Mouse (Mus musculus) intestine, embryonic 14.5 days (tissue): Measurements from ENCODE around the gene Mybpc3. TPM values are rescaled to one million over a fixed set of nuclear protein-coding genes. Genes with fewer than 3 reads are reported as not detected.

Experiments used
- ATAC-seq: fragments of 200-750 bp; cut with Nextera tagmentation; replicated peaks from 2 replicates; pipeline ENCODE4 v1.8.0; 2017; ENCODE audit warnings: low read depth, moderate number of reproducible peaks, moderate TSS enrichment, moderate library complexity; ENCODE audit not compliant: low FRiP score, low TSS enrichment
- DNase-seq: peaks from one replicate; pipeline ENCODE4 v3.0.0-alpha.2; 2018; ENCODE audit warnings: low spot score
- H3K27ac ChIP-seq: fragments of 300-500 bp; sonication (generic); 2 replicates; pipeline ENCODE4 v1.5.1; 2014; ENCODE audit warnings: low read depth, mild to moderate bottlenecking, control low read depth
- H3K27me3 ChIP-seq: fragments of 300-500 bp; sonication (generic); replicated peaks from 2 replicates; pipeline ENCODE4 v1.6.1; 2014; ENCODE audit warnings: low read length, control low read depth; ENCODE audit not compliant: control insufficient read depth, insufficient read depth
- H3K36me3 ChIP-seq: fragments of 300-500 bp; sonication (generic); 2 replicates; pipeline ENCODE4 v1.6.1; 2014; ENCODE audit warnings: low read length, control low read depth; ENCODE audit not compliant: control insufficient read depth, insufficient read depth
- H3K4me1 ChIP-seq: fragments of 300-500 bp; sonication (generic); replicated peaks from 2 replicates; pipeline ENCODE4 v1.6.1; 2014; ENCODE audit warnings: low read length, control low read depth, mixed read lengths; ENCODE audit not compliant: control insufficient read depth, insufficient read depth
- H3K4me2 ChIP-seq: fragments of 300-500 bp; sonication (generic); 2 replicates; pipeline ENCODE4 v1.6.1; 2014; ENCODE audit warnings: low read length
- H3K4me3 ChIP-seq: fragments of 300-500 bp; sonication (generic); 2 replicates; pipeline ENCODE4 v1.5.1; 2014; ENCODE audit warnings: low read depth, low read length, control low read depth, mixed read lengths
- H3K9ac ChIP-seq: fragments of 300-500 bp; sonication (generic); 2 replicates; pipeline ENCODE4 v1.6.1; 2014; ENCODE audit warnings: mild to moderate bottlenecking, low read length
- H3K9me3 ChIP-seq: fragments of 300-500 bp; sonication (generic); 2 replicates; pipeline ENCODE4 v1.6.1; 2016; ENCODE audit warnings: low read length, control low read depth; ENCODE audit not compliant: control insufficient read depth
- WGBS: fragments of 180-500 bp; shearing (Covaris S2); extraction: QIAGEN DNeasy Blood & Tissue Kit; methylation state at CpG from one replicate; pipeline ENCODE4 v1.1.7; 2014; 5-methylcytosine and 5-hydroxymethylcytosine counted together
- polyA plus RNA-seq: library from polyadenylated mRNA; unstranded; fragments of >200 nt; fragmentation: Nextera tagmentation; extraction: Ambion mirVana; gene quantifications from 2 replicates; pipeline ENCODE4 v1.2.1, GENCODE M21; 2014

Mybpc3 gene
- polyA plus RNA-seq, 1 experiment from 2014 or later, result not detected

DNA sequence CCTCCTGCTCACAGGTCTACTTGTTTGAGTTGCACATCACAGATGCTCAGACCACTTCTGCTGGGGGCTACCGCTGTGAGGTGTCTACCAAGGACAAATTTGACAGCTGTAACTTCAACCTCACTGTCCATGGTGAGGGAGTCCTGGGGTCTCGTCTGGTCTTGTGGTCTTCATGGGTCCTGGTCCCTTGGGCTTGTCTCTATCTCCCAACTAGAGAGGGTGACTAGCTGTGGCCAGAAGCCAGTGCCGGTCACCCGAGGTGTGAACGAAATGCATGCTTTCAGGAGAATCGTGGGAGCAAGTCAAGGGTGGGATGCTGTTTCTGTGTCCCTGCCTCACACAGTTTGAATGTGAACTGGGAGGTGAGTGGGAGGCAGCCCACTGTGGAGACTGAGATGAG, 3.1 kb downstream of the Mybpc3 start:
- H3K9ac ChIP-seq, result no peak overlapping the region
- no peak for ATAC-seq
- DNase-seq, result no peak
- WGBS, result 80% methylated on average over 6 of the region's 6 CpGs
- no peaks in the 10 kb centered on the region for H3K9me3 ChIP-seq
- no peaks in the 10 kb centered on the region for H3K36me3 ChIP-seq
- no peaks in the 10 kb centered on the region for H3K4me1 ChIP-seq
- H3K27ac ChIP-seq, result no peak overlapping the region
- H3K4me2 ChIP-seq, result no peak overlapping the region
- H3K4me3 ChIP-seq, result no peak overlapping the region
- no peaks in the 10 kb centered on the region; the same call in 1 of the 2 replicates for H3K27me3 ChIP-seq

DNA sequence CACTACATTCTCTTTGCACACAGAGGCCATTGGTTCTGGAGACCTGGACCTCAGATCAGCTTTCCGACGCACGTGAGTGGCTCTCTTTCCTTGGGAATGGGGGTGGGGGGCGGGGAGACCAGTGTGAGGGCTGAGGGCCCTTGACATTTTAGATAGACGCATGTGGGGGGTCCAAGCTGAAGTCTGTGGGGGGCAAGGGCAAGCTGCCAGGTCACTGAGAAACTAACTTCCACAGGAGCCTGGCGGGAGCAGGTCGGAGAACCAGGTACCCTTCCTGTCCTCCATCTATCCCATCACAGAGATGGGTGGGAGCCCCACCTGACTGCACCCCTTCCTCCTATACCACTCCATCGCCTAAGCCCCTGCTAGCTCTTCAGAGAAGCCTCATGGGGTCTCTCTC, 3.6 kb downstream of the Mybpc3 start:
- H3K4me2 ChIP-seq, result no peak overlapping the region
- no peaks in the 10 kb centered on the region for H3K9me3 ChIP-seq
- 57% methylated on average over 8 of the region's 8 CpGs for WGBS
- no peaks in the 10 kb centered on the region for H3K4me1 ChIP-seq
- no peak overlapping the region for H3K4me3 ChIP-seq
- no peaks in the 10 kb centered on the region for H3K36me3 ChIP-seq
- no peak overlapping the region for H3K9ac ChIP-seq
- no peak for ATAC-seq
- DNase-seq, result no peak
- no peaks in the 10 kb centered on the region for H3K27me3 ChIP-seq
- H3K27ac ChIP-seq, result no peak overlapping the region

DNA sequence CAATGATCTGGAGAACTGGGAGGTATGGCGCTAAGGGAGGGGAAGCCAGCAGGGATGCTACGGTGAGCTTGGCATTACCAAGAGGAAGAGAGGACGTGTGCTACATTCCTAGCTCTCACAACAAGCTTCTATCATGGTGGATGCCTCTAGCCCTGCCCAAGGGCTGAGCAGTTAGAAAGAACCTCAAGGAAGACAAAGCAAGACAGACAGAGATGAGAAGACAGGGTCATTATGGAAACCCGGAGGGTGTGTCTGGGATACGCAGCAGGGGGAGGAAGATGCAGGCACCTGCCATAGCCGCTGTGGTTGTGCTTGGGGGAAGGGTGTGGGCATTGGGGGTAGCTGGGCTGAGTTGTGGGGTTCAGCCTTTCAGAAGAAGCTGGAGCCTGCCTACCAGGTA, 5.6 kb downstream of the Mybpc3 start:
- H3K4me1 ChIP-seq, result no peaks in the 10 kb centered on the region
- DNase-seq, result no peak
- H3K4me3 ChIP-seq, result no peak overlapping the region
- H3K27me3 ChIP-seq, result no peaks in the 10 kb centered on the region
- 81% methylated on average over 6 of the region's 6 CpGs for WGBS
- H3K27ac ChIP-seq, result no peak overlapping the region
- no peaks in the 10 kb centered on the region for H3K36me3 ChIP-seq
- no peak overlapping the region for H3K9ac ChIP-seq
- no peaks in the 10 kb centered on the region for H3K9me3 ChIP-seq
- ATAC-seq, result no peak
- H3K4me2 ChIP-seq, result no peak overlapping the region

DNA sequence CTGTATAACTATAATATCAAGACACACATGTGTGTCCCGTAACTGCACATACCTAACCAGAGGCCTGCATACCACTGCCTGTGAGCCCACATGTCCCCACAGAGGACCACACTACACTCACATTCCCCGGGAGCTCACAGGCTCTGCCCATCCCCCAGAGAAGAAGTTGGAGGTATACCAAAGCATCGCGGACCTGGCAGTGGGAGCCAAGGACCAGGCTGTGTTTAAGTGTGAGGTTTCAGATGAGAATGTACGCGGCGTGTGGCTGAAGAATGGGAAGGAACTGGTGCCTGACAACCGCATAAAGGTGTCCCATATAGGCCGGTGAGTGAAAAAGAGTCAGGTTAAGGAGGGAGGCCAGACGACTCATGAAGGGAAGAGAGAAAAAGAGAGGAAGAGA, 7.2 kb downstream of the Mybpc3 start:
- H3K27ac ChIP-seq, result no peak overlapping the region
- H3K27me3 ChIP-seq, result no peaks in the 10 kb centered on the region
- no peaks in the 10 kb centered on the region for H3K9me3 ChIP-seq
- no peak overlapping the region for H3K4me3 ChIP-seq
- WGBS, result 87% methylated on average over 10 of the region's 10 CpGs
- no peak for DNase-seq
- no peaks in the 10 kb centered on the region for H3K4me1 ChIP-seq
- ATAC-seq, result no peak
- H3K4me2 ChIP-seq, result no peak overlapping the region
- no peak overlapping the region for H3K9ac ChIP-seq
- H3K36me3 ChIP-seq, result no peaks in the 10 kb centered on the region

DNA sequence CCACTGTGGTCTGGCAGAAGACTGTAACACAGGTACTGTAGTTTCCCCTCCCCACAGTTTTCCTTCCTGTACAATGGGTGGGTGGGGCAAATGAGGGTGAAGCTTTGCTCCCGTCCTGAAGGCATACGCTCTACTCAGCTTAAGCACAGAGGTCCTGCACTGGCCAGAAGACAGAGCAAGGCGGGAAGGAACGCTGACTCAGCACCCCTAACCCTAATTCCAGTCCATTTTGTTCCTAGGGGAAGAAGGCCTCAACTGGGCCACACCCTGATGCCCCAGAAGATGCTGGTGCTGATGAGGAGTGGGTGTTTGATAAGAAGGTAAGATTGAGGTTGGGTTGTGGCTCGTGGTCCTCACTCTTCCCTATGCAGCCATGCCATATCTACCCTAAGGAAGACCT, 10.8 kb downstream of the Mybpc3 start:
- Histone ChIP-seq H3K4me1 (no peaks in the 10 kb centered on the region), H3K27me3 (no peaks in the 10 kb centered on the region), H3K4me3 (no peak overlapping the region), H3K4me2 (no peak overlapping the region), H3K9me3 (no peaks in the 10 kb centered on the region), H3K9ac (no peak overlapping the region), H3K27ac (no peak overlapping the region), H3K36me3 (no peaks in the 10 kb centered on the region)
- DNase-seq (no peak), ATAC-seq (no peak)
- 81% methylated on average over 5 of the region's 5 CpGs for WGBS

DNA sequence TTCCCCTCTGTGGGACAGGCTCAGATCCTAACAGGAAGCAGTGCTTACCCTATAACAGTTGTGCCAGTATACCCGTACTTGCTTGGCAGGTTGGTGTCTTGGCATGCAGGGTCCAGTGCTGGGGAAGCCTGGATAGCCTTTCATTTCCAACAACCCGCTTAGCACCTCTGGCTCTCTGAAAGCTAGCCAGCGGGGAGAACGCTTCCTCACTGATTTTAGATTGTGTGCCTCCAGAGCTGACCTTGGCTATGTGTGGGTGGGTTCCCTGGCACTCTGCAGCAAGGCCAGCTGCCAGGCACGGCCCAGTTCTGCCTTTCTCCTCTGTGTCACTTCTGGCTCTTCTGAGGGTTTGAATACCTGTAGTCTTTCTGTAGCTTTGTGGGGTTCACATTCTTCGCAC, 12.2 kb downstream of the Mybpc3 start:
- Histone ChIP-seq H3K36me3 (no peaks in the 10 kb centered on the region), H3K9me3 (no peaks in the 10 kb centered on the region), H3K27ac (no peak overlapping the region), H3K4me3 (no peak overlapping the region), H3K9ac (no peak overlapping the region), H3K27me3 (no peaks in the 10 kb centered on the region), H3K4me2 (no peak overlapping the region), H3K4me1 (no peaks in the 10 kb centered on the region)
- DNase-seq, result no peak
- ATAC-seq, result no peak
- WGBS, result 89% methylated on average over 6 of the region's 6 CpGs

DNA sequence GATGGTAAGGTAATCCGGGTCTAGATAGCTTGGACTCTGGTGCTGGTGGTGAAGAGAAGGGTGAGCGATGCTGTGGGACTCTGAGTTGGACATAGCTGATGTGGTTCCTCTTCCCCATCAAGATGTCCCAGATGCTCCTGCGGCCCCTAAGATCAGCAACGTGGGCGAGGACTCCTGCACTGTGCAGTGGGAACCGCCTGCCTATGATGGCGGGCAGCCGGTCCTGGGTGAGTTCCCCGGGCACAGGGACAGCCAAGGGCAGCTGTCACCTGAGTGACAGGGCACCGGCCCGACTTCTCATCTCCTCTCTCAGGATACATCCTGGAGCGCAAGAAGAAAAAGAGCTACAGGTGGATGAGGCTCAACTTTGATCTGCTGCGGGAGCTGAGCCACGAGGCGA, 13.3 kb downstream of the Mybpc3 start:
- Histone ChIP-seq H3K9me3 (no peaks in the 10 kb centered on the region), H3K27me3 (no peaks in the 10 kb centered on the region), H3K9ac (no peak overlapping the region), H3K36me3 (no peaks in the 10 kb centered on the region), H3K4me1 (no peaks in the 10 kb centered on the region), H3K27ac (no peak overlapping the region), H3K4me3 (no peak overlapping the region), H3K4me2 (no peak overlapping the region)
- DNase-seq, result no peak
- 91% methylated on average over 15 of the region's 15 CpGs for WGBS
- ATAC-seq, result no peak

DNA sequence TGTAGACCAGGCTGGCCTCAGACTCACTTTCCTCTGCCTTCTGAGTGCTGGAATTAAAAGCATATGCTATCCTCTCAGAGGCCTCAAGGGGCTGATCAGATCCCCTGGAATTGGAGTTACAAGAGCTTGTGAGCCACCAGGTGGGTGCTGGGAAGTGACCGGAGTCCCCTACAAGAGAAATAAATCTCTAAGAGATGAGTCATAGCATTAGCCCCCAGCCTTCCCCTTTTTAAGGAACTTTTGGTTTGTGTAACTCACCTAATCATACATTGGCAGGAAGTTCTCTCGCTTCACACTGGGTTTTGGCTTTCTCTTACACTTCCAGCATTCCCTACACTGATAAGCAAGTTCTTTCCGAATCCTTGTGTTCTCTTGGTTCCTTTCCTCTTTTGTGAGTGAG, 14.1 kb downstream of the Mybpc3 start:
- no peak for DNase-seq
- Histone ChIP-seq H3K4me2 (no peak overlapping the region), H3K9me3 (no peaks in the 10 kb centered on the region), H3K4me3 (no peak overlapping the region), H3K27me3 (no peaks in the 10 kb centered on the region), H3K36me3 (no peaks in the 10 kb centered on the region), H3K27ac (no peak overlapping the region), H3K4me1 (no peaks in the 10 kb centered on the region), H3K9ac (no peak overlapping the region)
- 67% methylated on average over 3 of the region's 3 CpGs for WGBS
- ATAC-seq, result no peak

DNA sequence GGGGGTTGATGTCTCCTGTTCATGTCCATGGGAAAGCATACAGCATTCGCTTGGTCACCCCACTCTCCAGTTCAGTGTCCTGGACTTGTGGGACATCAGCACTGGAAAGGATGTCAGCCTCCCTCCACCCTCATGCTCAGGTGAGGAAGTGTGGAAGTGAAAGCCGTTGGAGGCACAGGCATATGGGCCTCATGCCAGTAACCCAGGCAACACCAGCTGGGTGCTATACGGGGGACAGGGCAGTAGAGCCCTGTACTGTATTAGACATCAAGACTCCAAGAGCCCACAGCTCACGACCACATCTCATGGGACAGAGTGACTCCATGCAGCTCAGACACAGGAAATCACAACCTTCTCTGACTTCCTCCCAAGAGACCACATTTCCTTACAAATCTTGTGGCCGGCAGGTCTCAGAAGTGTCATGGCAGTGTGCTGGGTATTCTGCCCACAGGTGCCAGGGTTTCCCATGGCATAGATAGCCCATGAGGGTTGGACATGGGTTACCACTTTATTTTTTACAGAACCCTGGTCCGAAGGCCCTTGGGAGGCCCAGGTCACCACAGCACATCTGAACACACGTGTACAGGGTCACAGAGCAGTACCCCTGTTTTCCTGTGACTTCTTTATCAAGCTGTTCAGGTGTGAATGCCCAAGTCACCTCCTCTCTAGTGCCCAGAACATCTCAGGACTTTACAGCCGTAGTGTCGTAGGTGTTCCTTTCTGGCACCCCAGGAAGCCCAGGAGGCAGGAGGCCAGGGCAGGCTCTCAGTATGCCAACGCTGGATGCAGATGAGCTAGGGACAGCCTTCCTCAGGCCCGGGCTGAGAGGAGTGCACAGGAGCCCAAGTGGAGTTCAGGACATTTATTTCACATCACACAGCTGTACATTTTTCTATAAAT, 18.8 kb downstream of the Mybpc3 start:
- Histone ChIP-seq H3K4me2 (no peak overlapping the region), H3K36me3 (peaks cover 10% of the 10 kb centered on the region; the same call in 1 of the 2 replicates), H3K4me1 (no peaks in the 10 kb centered on the region), H3K4me3 (no peak overlapping the region), H3K27me3 (no peaks in the 10 kb centered on the region), H3K27ac (no peak overlapping the region), H3K9ac (no peak overlapping the region), H3K9me3 (no peaks in the 10 kb centered on the region)
- no peak for DNase-seq
- WGBS, result 80% methylated on average over 11 of the region's 11 CpGs
- ATAC-seq, result no peak
